Mouse (Mus musculus): ENCODE data around the gene Gm10197.

GRCm38 (mm10) chr19:53413617-53414380 is 42.2 kb upstream of the Gm10197 start:
- TF ChIP-seq CTCF (conservative IDR thresholded peaks at IDR 0.05; ENCODE audit: insufficient read depth, insufficient read length, low read depth, low read length) (no peak), POLR2A (IDR thresholded peaks at IDR 0.05; ENCODE audit: low read depth, low read length) (no peak)
